Comparison of ENCODE assay signal across 8 mouse cellular contexts in the genomic region with DNA sequence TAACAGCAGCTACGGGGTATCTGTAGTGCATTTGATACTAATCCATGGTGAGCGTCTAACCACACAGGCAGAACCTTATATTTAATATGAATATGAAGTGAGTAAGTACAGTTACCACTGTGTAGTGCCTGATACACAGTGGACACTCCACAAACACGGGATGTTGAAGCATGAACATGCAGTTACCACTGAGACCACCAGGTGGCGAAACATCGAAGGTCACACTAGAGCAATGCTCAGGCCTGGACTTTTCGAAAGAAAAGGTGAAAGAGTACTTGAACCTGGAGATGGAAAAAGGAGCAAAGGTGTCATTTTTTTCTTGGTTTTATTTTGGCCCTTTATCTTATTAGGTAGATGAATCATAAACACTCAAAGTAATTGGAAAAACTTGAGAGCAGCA. TPM values are rescaled to one million over a fixed set of nuclear protein-coding genes. Genes with fewer than 3 reads are reported as not detected.
DNase-seq lines count a peak whose midpoint lies in the region; ATAC-seq lines count a peak whose summit lies in the region.

No protein-coding gene starts in this region.

- H3K27me3 ChIP-seq in midbrain, embryonic 10.5 days (ENCODE audit: low read depth, poor library complexity, severe bottlenecking) = no peaks in the 10 kb centered on the region
- H3K27me3 ChIP-seq in midbrain, embryonic 15.5 days (replicated peaks) = no peaks in the 10 kb centered on the region
- H3K27me3 ChIP-seq in embryonic facial prominence, embryonic 10.5 days (replicated peaks; ENCODE audit: low read depth, poor library complexity, severe bottlenecking) = no peaks in the 10 kb centered on the region
- no peaks in the 10 kb centered on the region for H3K27me3 ChIP-seq in hindbrain, embryonic 14.5 days (ENCODE audit: control insufficient read depth, insufficient read depth, low read length)
- no peaks in the 10 kb centered on the region for H3K27me3 ChIP-seq in limb, embryonic 10.5 days (ENCODE audit: low read depth, poor library complexity, severe bottlenecking)

- H3K4me2 ChIP-seq in midbrain, embryonic 15.5 days = no peak overlapping the region
- no peak overlapping the region for H3K4me2 ChIP-seq in hindbrain, embryonic 14.5 days (replicated peaks)

- no peak for ATAC-seq in midbrain, embryonic 15.5 days (replicated peaks)
- ATAC-seq in hindbrain, embryonic 14.5 days (ENCODE audit: low FRiP score) = no peak
- no peak for ATAC-seq in inflammation-experienced regulatory T-cells, adult 6 months

- H3K27ac ChIP-seq in midbrain, embryonic 10.5 days (replicated peaks) = no peak overlapping the region
- no peak overlapping the region for H3K27ac ChIP-seq in midbrain, embryonic 15.5 days
- no peak overlapping the region for H3K27ac ChIP-seq in embryonic facial prominence, embryonic 10.5 days (replicated peaks)
- no peak overlapping the region for H3K27ac ChIP-seq in hindbrain, embryonic 14.5 days
- no peak overlapping the region for H3K27ac ChIP-seq in limb, embryonic 10.5 days

- no peaks in the 10 kb centered on the region for H3K36me3 ChIP-seq in midbrain, embryonic 10.5 days
- H3K36me3 ChIP-seq in midbrain, embryonic 15.5 days (replicated peaks) = no peaks in the 10 kb centered on the region
- H3K36me3 ChIP-seq in embryonic facial prominence, embryonic 10.5 days (replicated peaks) = no peaks in the 10 kb centered on the region
- no peaks in the 10 kb centered on the region for H3K36me3 ChIP-seq in hindbrain, embryonic 14.5 days (replicated peaks; ENCODE audit: control insufficient read depth, insufficient read depth)
- no peaks in the 10 kb centered on the region for H3K36me3 ChIP-seq in limb, embryonic 10.5 days

- no peaks in the 10 kb centered on the region for H3K9me3 ChIP-seq in midbrain, embryonic 10.5 days (replicated peaks)
- no peaks in the 10 kb centered on the region for H3K9me3 ChIP-seq in midbrain, embryonic 15.5 days
- no peaks in the 10 kb centered on the region for H3K9me3 ChIP-seq in embryonic facial prominence, embryonic 10.5 days
- no peaks in the 10 kb centered on the region for H3K9me3 ChIP-seq in hindbrain, embryonic 14.5 days (ENCODE audit: control insufficient read depth, low read length)
- no peaks in the 10 kb centered on the region for H3K9me3 ChIP-seq in limb, embryonic 10.5 days (replicated peaks)

- H3K9ac ChIP-seq in midbrain, embryonic 15.5 days = no peak overlapping the region
- no peak overlapping the region for H3K9ac ChIP-seq in hindbrain, embryonic 14.5 days

- peaks cover 9% of the 10 kb centered on the region; the same call in 1 of the 2 replicates for H3K4me1 ChIP-seq in midbrain, embryonic 10.5 days
- H3K4me1 ChIP-seq in midbrain, embryonic 15.5 days = no peaks in the 10 kb centered on the region
- H3K4me1 ChIP-seq in embryonic facial prominence, embryonic 10.5 days = peaks cover 27% of the 10 kb centered on the region
- H3K4me1 ChIP-seq in hindbrain, embryonic 14.5 days (replicated peaks; ENCODE audit: control insufficient read depth, insufficient read depth, low read length) = no peaks in the 10 kb centered on the region
- H3K4me1 ChIP-seq in limb, embryonic 10.5 days = peaks cover 16% of the 10 kb centered on the region

- 36% methylated on average over 6 of the region's 6 CpGs for WGBS in midbrain, embryonic 10.5 days
- 34% methylated on average over 6 of the region's 6 CpGs for WGBS in midbrain, embryonic 15.5 days
- WGBS in embryonic facial prominence, embryonic 10.5 days = 39% methylated on average over 6 of the region's 6 CpGs
- WGBS in hindbrain, embryonic 14.5 days = 37% methylated on average over 6 of the region's 6 CpGs
- 41% methylated on average over 6 of the region's 6 CpGs for WGBS in limb, embryonic 10.5 days

- H3K4me3 ChIP-seq in midbrain, embryonic 10.5 days = no peak overlapping the region
- H3K4me3 ChIP-seq in midbrain, embryonic 15.5 days = no peak overlapping the region
- H3K4me3 ChIP-seq in embryonic facial prominence, embryonic 10.5 days = no peak overlapping the region
- no peak overlapping the region for H3K4me3 ChIP-seq in hindbrain, embryonic 14.5 days (replicated peaks; ENCODE audit: low read length)
- no peak overlapping the region for H3K4me3 ChIP-seq in limb, embryonic 10.5 days

- peak; percentile 63 for DNase-seq in midbrain, embryonic 10.5 days (ENCODE audit: low spot score)
- peak; percentile 41 for DNase-seq in adrenal gland, adult 8-10 months
- peak; percentile 62 for DNase-seq in embryonic facial prominence, embryonic 10.5 days (ENCODE audit: low spot score)
- peak; percentile 75 for DNase-seq in hindbrain, embryonic 14.5 days (ENCODE audit: low spot score)
- peak; percentile 71 for DNase-seq in limb, embryonic 10.5 days (ENCODE audit: low spot score)
- DNase-seq in retina, postnatal 7 days (ENCODE audit: low read depth, low spot score) = peak; percentile 59

RNA-seq across cellular contexts. Expression of a gene that starts 38.1 kb away (rescaled TPM):
- 33.1 and 37.0 TPM in 2 replicates for polyA plus RNA-seq in midbrain, embryonic 10.5 days (2016; fragmentation: Nextera tagmentation; extraction: Ambion mirVana)
- 17.5 and 18.0 TPM in 2 replicates for polyA plus RNA-seq in midbrain, embryonic 15.5 days (2015; fragmentation: Nextera tagmentation; extraction: Ambion mirVana)
- 10 to 100 TPM; 37.5 to 62.0 (median 48.1) TPM for total RNA-seq in adrenal gland, adult 8-10 months (2022)
- 30.0 and 31.0 TPM in 2 replicates for polyA plus RNA-seq in embryonic facial prominence, embryonic 10.5 days (2016; fragmentation: Nextera tagmentation; extraction: Ambion mirVana)
- polyA plus RNA-seq in hindbrain, embryonic 14.5 days (2014; fragmentation: Nextera tagmentation; extraction: Ambion mirVana) = 13.2 and 15.2 TPM in 2 replicates
- 23.3 and 27.9 TPM in 2 replicates for polyA plus RNA-seq in limb, embryonic 10.5 days (2016; fragmentation: Nextera tagmentation; extraction: Ambion mirVana)
- under 1 TPM in 1 of 3 experiments, not detected in 2; 0.13 TPM for polyA plus RNA-seq in inflammation-experienced regulatory T-cells, adult 6 months (2017; shearing (Covaris generic))

RNA-seq across cellular contexts. Expression of a gene that starts 43.5 kb away (rescaled TPM):
- 1.2 and 1.9 TPM in 2 replicates for polyA plus RNA-seq in midbrain, embryonic 10.5 days (2016; fragmentation: Nextera tagmentation; extraction: Ambion mirVana)
- 21.9 and 22.3 TPM in 2 replicates for polyA plus RNA-seq in midbrain, embryonic 15.5 days (2015; fragmentation: Nextera tagmentation; extraction: Ambion mirVana)
- 1 to 10 TPM; 3.1 to 4.7 (median 3.7) TPM for total RNA-seq in adrenal gland, adult 8-10 months (2022)
- polyA plus RNA-seq in embryonic facial prominence, embryonic 10.5 days (2016; fragmentation: Nextera tagmentation; extraction: Ambion mirVana) = 0.72 TPM in 2 replicates
- polyA plus RNA-seq in hindbrain, embryonic 14.5 days (2014; fragmentation: Nextera tagmentation; extraction: Ambion mirVana) = 18.6 and 21.4 TPM in 2 replicates
- 0.33 and 1.0 TPM in 2 replicates for polyA plus RNA-seq in limb, embryonic 10.5 days (2016; fragmentation: Nextera tagmentation; extraction: Ambion mirVana)
- not detected for polyA plus RNA-seq in inflammation-experienced regulatory T-cells, adult 6 months (2017; shearing (Covaris generic))

Comparison
In these comparisons a context has a peak if more than half of its experiments do, and no peak if none do; other contexts are left out.
1. RNA of a gene that starts 38.1 kb away (polyA plus RNA-seq): 33.1 to 37.0 TPM in midbrain, embryonic 10.5 days, 30.0 to 31.0 TPM in embryonic facial prominence, embryonic 10.5 days, 23.3 to 27.9 TPM in limb, embryonic 10.5 days, 17.5 to 18.0 TPM in midbrain, embryonic 15.5 days and 13.2 to 15.2 TPM in hindbrain, embryonic 14.5 days; 0.13 TPM in inflammation-experienced regulatory T-cells, adult 6 months; every median in the first group is over 10 times any median in the second.
2. Peak in every context shown above with its lines, with median percentiles within 50 percentile points of each other: DNase-seq.